Mouse (Mus musculus) midbrain, embryonic 15.5 days (tissue): ENCODE results near the gene Gpr135. TPM values are rescaled to one million over a fixed set of nuclear protein-coding genes. Genes with fewer than 3 reads are reported as not detected.

Experiments
- ATAC-seq: fragments of 200-750 bp; cut with Nextera tagmentation; replicated peaks from 2 replicates; pipeline ENCODE4 v1.8.0; 2017; ENCODE audit warnings: moderate TSS enrichment
- H3K27ac ChIP-seq: fragments of 300-500 bp; sonication (generic); 2 replicates; pipeline ENCODE4 v1.5.1; 2015; ENCODE audit warnings: mild to moderate bottlenecking, inconsistent platforms
- H3K27me3 ChIP-seq: fragments of 300-500 bp; sonication (generic); replicated peaks from 2 replicates; pipeline ENCODE4 v1.6.1; 2015; ENCODE audit warnings: inconsistent platforms
- H3K36me3 ChIP-seq: fragments of 300-500 bp; sonication (generic); replicated peaks from 2 replicates; pipeline ENCODE4 v1.6.1; 2015; ENCODE audit warnings: inconsistent platforms
- H3K4me1 ChIP-seq: fragments of 300-500 bp; sonication (generic); 2 replicates; pipeline ENCODE4 v1.6.1; 2015; ENCODE audit warnings: inconsistent platforms
- H3K4me2 ChIP-seq: fragments of 300-500 bp; sonication (generic); 2 replicates; pipeline ENCODE4 v1.6.1; 2015; ENCODE audit warnings: inconsistent platforms, mild to moderate bottlenecking, moderate library complexity
- H3K4me3 ChIP-seq: fragments of 300-500 bp; sonication (generic); 2 replicates; pipeline ENCODE4 v1.5.1; 2015; ENCODE audit warnings: mild to moderate bottlenecking, inconsistent platforms
- H3K9ac ChIP-seq: fragments of 300-500 bp; sonication (generic); 2 replicates; pipeline ENCODE4 v1.6.1; 2015; ENCODE audit warnings: mild to moderate bottlenecking, inconsistent platforms
- H3K9me3 ChIP-seq: fragments of 300-500 bp; sonication (generic); 2 replicates; pipeline ENCODE4 v1.6.1; 2016; ENCODE audit warnings: inconsistent platforms
- WGBS: fragments of 180-500 bp; shearing (Covaris S2); methylation state at CpG from one replicate; pipeline ENCODE4 v1.1.7; 2015; ENCODE audit warnings: mixed read lengths; 5-methylcytosine and 5-hydroxymethylcytosine counted together
- polyA plus RNA-seq: library from polyadenylated mRNA; unstranded; fragments of >200 nt; fragmentation: Nextera tagmentation; extraction: Ambion mirVana; gene quantifications from 2 replicates; pipeline ENCODE4 v1.2.1, GENCODE M21; 2015

Gene Gpr135
- polyA plus RNA-seq, result 7.6 and 7.8 TPM in 2 replicates

DNA sequence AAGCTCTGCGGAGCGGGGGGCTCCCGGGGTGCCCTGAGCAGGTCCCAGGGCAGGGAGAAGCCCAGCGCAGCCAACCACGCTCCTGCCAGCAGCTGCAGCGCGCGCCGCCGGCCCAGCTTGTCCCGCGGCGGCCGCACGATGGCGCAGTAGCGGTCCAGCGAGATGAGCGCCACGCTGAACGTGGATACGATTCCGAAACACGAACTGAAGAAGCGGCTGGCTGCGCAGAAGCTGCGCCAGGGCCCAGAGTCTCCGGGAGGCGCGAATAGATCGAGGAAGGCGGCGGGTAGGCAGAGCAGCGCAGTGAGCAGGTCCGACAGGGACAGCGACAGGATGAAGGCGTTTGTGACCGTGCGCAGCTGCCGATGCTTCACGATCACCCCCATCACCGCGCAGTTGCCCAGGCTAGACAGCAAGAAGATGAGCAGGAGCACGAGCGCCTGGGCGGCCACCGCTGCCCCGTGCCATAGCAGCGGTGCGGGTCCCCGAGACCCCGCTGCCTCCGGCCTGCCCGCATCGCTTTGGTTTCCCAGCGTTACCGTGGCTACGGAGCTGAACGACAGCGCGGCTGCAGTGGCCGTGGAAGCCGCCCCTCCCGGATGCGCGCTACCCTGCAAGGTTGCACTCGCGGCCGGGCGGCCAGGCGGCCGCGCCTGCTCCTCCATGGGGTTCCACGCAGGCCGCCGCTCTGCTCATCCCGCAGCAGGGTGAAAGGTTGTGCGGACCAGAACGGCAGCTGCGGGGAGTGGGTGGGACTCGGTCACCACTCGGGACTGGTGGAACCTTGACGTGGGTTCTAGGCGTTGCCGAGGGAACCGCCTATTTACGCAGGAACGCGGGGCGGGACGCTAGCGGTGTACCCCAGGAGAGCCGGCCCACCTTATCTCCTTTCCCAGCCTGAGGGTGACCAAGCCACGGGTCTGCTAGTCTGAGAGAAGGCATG lies at the start of gene Gpr135:
TSS of gene Gpr135 (minus strand) at position 799 of the 943 bp plus-strand sequence.
- Histone ChIP-seq H3K4me3 (peak within 1 kb of the TSS; percentile 64), H3K4me2 (peak within 1 kb of the TSS; percentile 85), H3K36me3 (no peaks in the 10 kb centered on the region), H3K27ac (peak within 1 kb of the TSS; percentile 91), H3K9me3 (no peaks in the 10 kb centered on the region), H3K4me1 (peaks cover 12% of the 10 kb centered on the region), H3K27me3 (peaks cover 3% of the 10 kb centered on the region; the same call in 1 of the 2 replicates), H3K9ac (peak within 1 kb of the TSS; percentile 75)
- under 1% methylated on average over 91 of the region's 94 CpGs for WGBS
- ATAC-seq, result peak; percentile 93

- 84% methylated on average over 21 of the region's 23 CpGs for WGBS
- H3K9me3 ChIP-seq, result no peaks in the 10 kb centered on the region
- ATAC-seq, result no peak
- H3K27ac ChIP-seq, result no peak overlapping the region
- no peaks in the 10 kb centered on the region for H3K36me3 ChIP-seq
- no peak overlapping the region for H3K4me2 ChIP-seq
- H3K4me3 ChIP-seq, result no peak overlapping the region
- no peaks in the 10 kb centered on the region for H3K27me3 ChIP-seq
- H3K4me1 ChIP-seq, result no peaks in the 10 kb centered on the region
- H3K9ac ChIP-seq, result no peak overlapping the region
Observed at GRCm38 (mm10) chr12:72115686-72116345, 44.9 kb upstream of the Gpr135 start.

DNA sequence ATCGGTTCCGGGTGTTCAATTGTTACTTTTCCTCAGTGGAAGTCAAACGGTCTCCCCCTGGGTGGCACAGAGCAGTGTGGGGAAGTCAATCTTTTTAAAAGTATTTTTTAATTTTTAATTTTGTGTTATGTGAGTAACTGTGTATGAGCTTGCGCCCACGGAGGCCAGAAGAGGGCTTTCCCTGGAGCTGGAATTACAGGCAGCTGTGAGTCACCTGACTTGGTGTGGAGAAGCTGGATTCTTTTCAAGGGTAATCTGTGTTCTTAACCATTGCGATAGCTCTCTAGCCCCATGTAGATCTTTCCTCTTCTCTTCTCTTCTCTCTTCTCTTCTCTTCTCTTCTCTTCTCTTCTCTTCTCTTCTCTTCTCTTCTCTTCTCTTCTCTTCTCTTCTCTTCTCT lies 44.2 kb upstream of the Gpr135 start:
- Histone ChIP-seq H3K36me3 (no peaks in the 10 kb centered on the region), H3K9me3 (no peaks in the 10 kb centered on the region), H3K27me3 (no peaks in the 10 kb centered on the region), H3K27ac (no peak overlapping the region), H3K4me2 (no peak overlapping the region), H3K4me1 (no peaks in the 10 kb centered on the region), H3K4me3 (no peak overlapping the region), H3K9ac (no peak overlapping the region)
- WGBS, result 82% methylated on average over 6 of the region's 6 CpGs
- ATAC-seq, result no peak

- 0 out of 2 replicates have a peak overlapping the region, but pooled peaks have one; percentile 5 for H3K4me2 ChIP-seq
Observed at GRCm38 (mm10) chr12:72104525-72105281, 33.8 kb upstream of the Gpr135 start.

GRCm38 (mm10) chr12:72104027-72104426 lies 33.1 kb upstream of the Gpr135 start:
- Histone ChIP-seq H3K36me3 (peaks cover 7% of the 10 kb centered on the region), H3K4me2 (no peak overlapping the region), H3K4me3 (no peak overlapping the region), H3K27ac (no peak overlapping the region), H3K4me1 (peaks cover 2% of the 10 kb centered on the region; the same call in 1 of the 2 replicates), H3K9me3 (no peaks in the 10 kb centered on the region), H3K27me3 (no peaks in the 10 kb centered on the region), H3K9ac (no peak overlapping the region)
- 0 out of 2 replicates have a peak, but pooled peaks have one; percentile 45 for ATAC-seq
- WGBS, result 91% methylated on average over 5 of the region's 5 CpGs

More at GRCm38 (mm10) chr12:72104525-72105281, 33.8 kb upstream of the Gpr135 start:
- Histone ChIP-seq H3K27me3 (no peaks in the 10 kb centered on the region), H3K9me3 (no peaks in the 10 kb centered on the region), H3K4me3 (no peak overlapping the region), H3K27ac (no peak overlapping the region), H3K9ac (no peak overlapping the region), H3K4me1 (peaks cover 2% of the 10 kb centered on the region; the same call in 1 of the 2 replicates), H3K36me3 (peaks cover 7% of the 10 kb centered on the region)
- peak; percentile 70 for ATAC-seq
- WGBS, result 32% methylated on average over 14 of the region's 14 CpGs

DNA sequence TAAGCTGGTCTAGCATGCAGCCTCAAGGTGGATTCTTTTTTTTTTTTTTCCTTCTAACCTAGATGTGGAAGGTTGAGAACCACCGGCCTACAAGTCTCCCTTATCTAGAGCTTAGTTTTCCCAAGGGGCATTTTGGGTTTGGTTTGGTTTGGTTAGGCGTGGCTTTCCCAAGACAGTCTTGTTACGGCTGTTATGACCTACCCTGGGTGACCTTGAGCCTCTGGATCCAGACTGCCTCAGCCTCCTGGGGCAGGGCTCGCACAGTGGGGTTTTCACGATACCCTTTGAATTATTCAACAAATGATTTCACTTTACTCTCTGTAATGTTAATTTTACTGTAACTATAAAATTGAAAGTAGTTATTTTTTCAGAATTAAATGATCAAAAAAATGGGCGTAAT lies 31.9 kb upstream of the Gpr135 start:
- H3K9me3 ChIP-seq, result no peaks in the 10 kb centered on the region
- no peak overlapping the region for H3K4me3 ChIP-seq
- peaks cover 2% of the 10 kb centered on the region; the same call in 1 of the 2 replicates for H3K4me1 ChIP-seq
- H3K4me2 ChIP-seq, result no peak overlapping the region
- H3K27me3 ChIP-seq, result no peaks in the 10 kb centered on the region
- ATAC-seq, result no peak
- WGBS, result 90% methylated on average over 6 of the region's 6 CpGs
- no peak overlapping the region for H3K9ac ChIP-seq
- no peak overlapping the region for H3K27ac ChIP-seq
- H3K36me3 ChIP-seq, result peaks cover 10% of the 10 kb centered on the region

- no peak overlapping the region for H3K4me3 ChIP-seq
- no peaks in the 10 kb centered on the region for H3K27me3 ChIP-seq
- peaks cover 56% of the 10 kb centered on the region for H3K36me3 ChIP-seq
- H3K4me1 ChIP-seq, result no peaks in the 10 kb centered on the region
- no peak overlapping the region for H3K9ac ChIP-seq
- H3K27ac ChIP-seq, result no peak overlapping the region
- WGBS, result 95% methylated on average over 8 of the region's 8 CpGs
- ATAC-seq, result no peak
- no peak overlapping the region for H3K4me2 ChIP-seq
- H3K9me3 ChIP-seq, result no peaks in the 10 kb centered on the region
Observed at GRCm38 (mm10) chr12:72096966-72097365, 26.0 kb upstream of the Gpr135 start.

DNA sequence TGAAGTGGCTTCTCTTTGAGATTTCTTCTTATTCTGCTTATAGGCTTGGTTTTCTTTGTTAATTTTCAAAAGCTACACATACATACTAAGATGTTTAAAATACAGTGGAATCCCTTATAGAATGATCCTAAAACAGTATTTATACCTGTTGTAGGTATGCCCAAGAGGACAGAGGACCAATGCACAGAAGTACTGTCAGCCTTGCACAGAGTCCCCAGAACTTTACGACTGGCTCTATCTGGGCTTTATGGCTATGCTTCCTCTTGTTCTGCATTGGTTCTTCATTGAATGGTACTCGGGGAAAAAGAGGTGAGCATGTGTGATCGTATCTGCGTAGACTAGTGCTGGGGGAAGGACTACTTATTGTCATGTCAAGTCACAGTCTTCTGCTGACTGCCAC lies 18.9 kb upstream of the Gpr135 start:
- Histone ChIP-seq H3K27me3 (no peaks in the 10 kb centered on the region), H3K4me2 (no peak overlapping the region), H3K9ac (no peak overlapping the region), H3K27ac (no peak overlapping the region), H3K4me3 (no peak overlapping the region), H3K4me1 (peaks cover 25% of the 10 kb centered on the region), H3K36me3 (peaks cover 25% of the 10 kb centered on the region; the same call in 1 of the 2 replicates), H3K9me3 (no peaks in the 10 kb centered on the region)
- ATAC-seq, result no peak
- 88% methylated on average over 4 of the region's 4 CpGs for WGBS

- peak overlapping the region; percentile 77 for H3K9ac ChIP-seq
- ATAC-seq, result no peak; the same call in 1 of the 2 replicates
- H3K36me3 ChIP-seq, result 0 out of 2 replicates have a peak, but pooled peaks cover 2% of the 10 kb centered on the region
- H3K9me3 ChIP-seq, result no peaks in the 10 kb centered on the region
- H3K27ac ChIP-seq, result peak overlapping the region; percentile 95
- WGBS, result 2% methylated on average over 18 of the region's 18 CpGs
- no peaks in the 10 kb centered on the region for H3K27me3 ChIP-seq
- H3K4me2 ChIP-seq, result peak overlapping the region; percentile 80
- peaks cover 47% of the 10 kb centered on the region for H3K4me1 ChIP-seq
- peak overlapping the region; percentile 62 for H3K4me3 ChIP-seq
Observed at GRCm38 (mm10) chr12:72086166-72086825, 15.4 kb upstream of the Gpr135 start.

DNA sequence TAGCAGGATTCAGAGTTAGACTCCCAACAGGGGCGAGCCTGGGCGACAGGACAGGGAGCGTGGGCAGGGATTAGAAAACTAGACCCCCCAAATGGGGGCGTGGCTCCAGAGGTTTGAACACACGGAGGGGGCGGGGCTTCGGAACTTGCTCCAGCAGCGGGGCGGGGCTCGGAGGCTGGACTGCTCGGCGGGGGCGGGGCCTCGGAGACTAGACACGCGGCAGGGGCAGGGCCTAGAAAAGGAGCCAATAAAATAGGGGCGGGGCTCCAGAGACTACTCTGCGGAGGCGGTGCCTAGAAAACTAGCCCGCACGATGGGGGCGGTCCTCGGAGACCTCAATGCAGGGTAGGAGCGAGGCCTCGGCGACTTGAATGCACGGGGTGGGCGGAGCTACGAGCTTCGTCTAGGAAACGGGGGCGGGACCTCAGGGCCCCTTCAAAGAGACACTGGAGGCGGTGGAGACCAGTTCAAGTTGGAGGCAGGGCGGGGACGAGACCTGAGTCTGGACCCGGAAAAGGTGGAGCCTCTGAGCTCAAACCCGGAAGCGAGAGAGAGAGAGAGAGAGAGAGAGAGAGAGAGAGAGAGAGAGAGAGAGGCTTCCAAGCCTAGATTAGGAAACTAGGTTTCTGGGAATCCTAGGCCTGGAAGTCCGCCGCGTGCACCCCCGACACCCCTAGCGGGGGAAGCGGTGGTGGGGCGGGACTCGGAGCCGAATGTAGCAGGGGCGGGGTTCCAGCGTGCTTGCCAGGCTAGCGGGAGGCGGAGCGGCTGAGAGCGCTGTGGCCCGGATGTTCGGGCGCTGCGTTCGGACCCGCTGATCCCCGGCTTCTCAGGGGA lies 14.6 kb upstream of the Gpr135 start, which contains the start of the genes L3hypdh and Jkamp:
TSS of gene L3hypdh (minus strand) at position 111 of the 837 bp plus-strand sequence.
TSS of gene Jkamp (plus strand) at position 261 of the 837 bp plus-strand sequence.
- under 1% methylated on average over 60 of the region's 60 CpGs for WGBS
- peaks cover 47% of the 10 kb centered on the region for H3K4me1 ChIP-seq
- peak within 1 kb of the TSS; percentile 77 for H3K9ac ChIP-seq

More for the DNA sequence above, 14.6 kb upstream of the Gpr135 start, which contains the start of the genes L3hypdh and Jkamp:
- H3K4me3 ChIP-seq, result peak within 1 kb of the TSS; percentile 62
- H3K27ac ChIP-seq, result peak within 1 kb of the TSS; percentile 95
- H3K9me3 ChIP-seq, result no peaks in the 10 kb centered on the region
- ATAC-seq, result peak; percentile 95
- no peaks in the 10 kb centered on the region for H3K36me3 ChIP-seq
- peak within 1 kb of the TSS; percentile 80 for H3K4me2 ChIP-seq
- H3K27me3 ChIP-seq, result no peaks in the 10 kb centered on the region
